Comparison of ENCODE assay signal across 20 mouse cellular contexts in genomic region chr7:114429768-114430167, GRCm38 (mm10).
"Had no signal": no experiment of that assay in that cellular context is flagged by ENCODE, and none has a peak within 500 bp of the region (broad histone marks: within the 10 kb centered on the region; RNA-seq: fewer than 3 reads in every experiment).

No protein-coding gene starts in this region.

- H3K9me3 ChIP-seq: limb, embryonic 10.5 days; liver, embryonic 12.5 days; liver, embryonic 15.5 days; lung, embryonic 15.5 days; stomach, embryonic 15.5 days had no signal

- H3K36me3 ChIP-seq: limb, embryonic 10.5 days; liver, embryonic 12.5 days; liver, embryonic 15.5 days; lung, embryonic 15.5 days; neural tube, embryonic 12.5 days; stomach, embryonic 15.5 days had no signal

- H3K27me3 ChIP-seq: limb, embryonic 13.5 days; liver, embryonic 12.5 days; liver, embryonic 15.5 days; lung, embryonic 15.5 days; neural tube, embryonic 12.5 days; stomach, embryonic 15.5 days had no signal

- H3K4me2 ChIP-seq: limb, embryonic 13.5 days; liver, embryonic 12.5 days; liver, embryonic 15.5 days; lung, embryonic 15.5 days; midbrain, embryonic 11.5 days; neural tube, embryonic 12.5 days; stomach, embryonic 15.5 days had no signal

- DNase-seq: kidney, adult 9 months; kidney, postnatal 14 days; kidney, postnatal 4 days; liver; lung, adult 18-20 months; lung, postnatal 14 days; lung, postnatal 4 days; midbrain, embryonic 14.5 days; retina, postnatal 1 day; right cerebral cortex, postnatal 25 days; spleen, adult 18-20 months; thymus, postnatal 25 days had no signal

- H3K4me1 ChIP-seq: limb, embryonic 10.5 days; limb, embryonic 13.5 days; lung, embryonic 15.5 days; neural tube, embryonic 12.5 days; stomach, embryonic 15.5 days had no signal

- H3K9ac ChIP-seq: limb, embryonic 13.5 days; liver, embryonic 12.5 days; liver, embryonic 15.5 days; lung, embryonic 15.5 days; neural tube, embryonic 12.5 days; stomach, embryonic 15.5 days had no signal

- ATAC-seq: liver, embryonic 12.5 days had no signal

- H3K27ac ChIP-seq: limb, embryonic 10.5 days; limb, embryonic 13.5 days; liver, embryonic 12.5 days; liver, embryonic 15.5 days; lung, embryonic 15.5 days; neural tube, embryonic 12.5 days; stomach, embryonic 15.5 days had no signal

- H3K4me3 ChIP-seq: limb, embryonic 10.5 days; limb, embryonic 13.5 days; liver, embryonic 12.5 days; liver, embryonic 15.5 days; lung, embryonic 15.5 days; neural tube, embryonic 12.5 days; stomach, embryonic 15.5 days had no signal
